Mouse (Mus musculus): ENCODE measurements around the gene Gpr162. TPM values are rescaled to one million over a fixed set of nuclear protein-coding genes. Genes with fewer than 3 reads are reported as not detected.

The Gpr162 gene
- total RNA-seq (2021) (under 1 TPM; 0.41 to 0.44 TPM), polyA plus RNA-seq (2012; rRNA removed) (1.0 and 1.4 TPM in 2 replicates)
- long read RNA-seq, partial matches to known transcripts = 0 of 1 reads
- long read RNA-seq, other reads (novel, unspliced or antisense) = 1 of 1 reads

DNA sequence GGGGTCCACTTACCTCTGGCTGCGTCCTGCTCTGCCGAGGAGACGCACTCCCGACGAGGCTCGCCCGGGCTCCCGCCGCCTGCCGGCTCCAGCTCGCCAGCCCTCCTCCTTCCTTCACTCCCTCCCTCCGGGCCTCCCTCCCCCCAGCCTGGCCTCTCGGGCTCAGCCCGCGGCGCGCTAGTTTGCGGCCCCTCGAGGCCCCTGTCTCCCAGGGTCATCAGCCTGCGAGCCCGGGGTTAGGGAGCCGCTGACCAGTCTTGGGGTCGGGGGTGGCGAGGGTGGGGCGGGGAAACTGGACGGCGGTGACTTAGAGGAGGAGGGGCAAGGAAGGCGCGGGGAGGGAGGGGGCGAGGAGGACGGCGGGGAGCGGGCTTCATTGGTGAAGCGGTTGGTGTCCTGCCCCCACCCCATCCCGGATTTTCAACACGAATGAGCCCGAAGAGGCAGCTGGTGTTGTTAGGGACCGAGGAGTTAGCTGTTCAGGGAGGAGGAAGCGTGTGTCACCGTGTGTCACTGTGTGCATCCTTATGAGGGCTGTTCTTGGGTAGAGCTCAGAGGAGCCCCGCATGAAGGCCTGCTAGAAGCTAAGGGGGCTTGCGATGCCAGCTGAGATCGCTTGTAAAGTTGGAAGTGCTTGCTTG, at the start of gene Gpr162:
Gene Gpr162 (minus strand): TSS at position 326 of the 641 bp plus-strand sequence.
- H3K9ac ChIP-seq (ENCODE audit: low read depth, low read length) = peak within 1 kb of the TSS; percentile 50
- TF ChIP-seq POLR2A (IDR thresholded peaks at IDR 0.05; ENCODE audit: insufficient read depth, low read depth, low read length) (no peak), CTCF (IDR thresholded peaks at IDR 0.05) (peak; percentile 42)
- no peaks in the 10 kb centered on the region for H3K36me3 ChIP-seq (ENCODE audit: control insufficient read depth, insufficient read depth, low read length)
- H3K27me3 ChIP-seq (ENCODE audit: control insufficient read depth, insufficient read depth, low read length) = no peaks in the 10 kb centered on the region
- peak; percentile 59 to 71 for DNase-seq
- 2% methylated on average over 43 of the region's 43 CpGs for WGBS
- H3K27ac ChIP-seq = no peak within 1 kb of the TSS
- peaks cover 1% of the 10 kb centered on the region; the same call in 1 of the 2 replicates for H3K4me1 ChIP-seq (ENCODE audit: control insufficient read depth, insufficient read depth, low read length)
- intact Hi-C loops (cut with DNase I) = loop anchor here (5.0 kb wide), 1 partner anchor 219 kb away; no protein-coding TSS in a partner anchor
- peak within 1 kb of the TSS; percentile 42 for H3K4me3 ChIP-seq
- no peaks in the 10 kb centered on the region for H3K79me2 ChIP-seq (replicated peaks; ENCODE audit: control insufficient read depth, insufficient read depth, low read length)

- no peaks in the 10 kb centered on the region for H3K27me3 ChIP-seq (ENCODE audit: control insufficient read depth, insufficient read depth, low read length)
- H3K4me3 ChIP-seq = no peak overlapping the region
- WGBS = 44% methylated on average over 6 of the region's 6 CpGs
- TF ChIP-seq CTCF (IDR thresholded peaks at IDR 0.05) = no peak
- no peak for TF ChIP-seq POLR2A (IDR thresholded peaks at IDR 0.05; ENCODE audit: insufficient read depth, low read depth, low read length)
- no peak for TF ChIP-seq EP300 (IDR thresholded peaks at IDR 0.05; ENCODE audit: insufficient read depth, low read depth, low read length)
- peaks cover 9% of the 10 kb centered on the region for H3K4me1 ChIP-seq (ENCODE audit: control insufficient read depth, insufficient read depth, low read length)
- H3K79me2 ChIP-seq (replicated peaks; ENCODE audit: control insufficient read depth, insufficient read depth, low read length) = 0 out of 2 replicates have a peak, but pooled peaks cover 2% of the 10 kb centered on the region
- intact Hi-C loops (cut with DNase I) = no loop called here
- no peak for DNase-seq
- H3K27ac ChIP-seq = no peak overlapping the region
- no peaks in the 10 kb centered on the region for H3K36me3 ChIP-seq (ENCODE audit: control insufficient read depth, insufficient read depth, low read length)
- no peak overlapping the region for H3K9ac ChIP-seq (ENCODE audit: low read depth, low read length)
Measured at GRCm38 (mm10) chr6:124913214-124913613, 49.4 kb upstream of the Gpr162 start.

GRCm38 (mm10) chr6:124911533-124912218, 47.9 kb upstream of the Gpr162 start, which contains the start of gene Lag3:
Gene Lag3 (minus strand): TSS chr6:124911705.
- Histone ChIP-seq H3K4me3 (no peak within 1 kb of the TSS), H3K27me3 (ENCODE audit: control insufficient read depth, insufficient read depth, low read length) (no peaks in the 10 kb centered on the region), H3K4me1 (ENCODE audit: control insufficient read depth, insufficient read depth, low read length) (peaks cover 9% of the 10 kb centered on the region), H3K9ac (ENCODE audit: low read depth, low read length) (no peak within 1 kb of the TSS), H3K36me3 (ENCODE audit: control insufficient read depth, insufficient read depth, low read length) (no peaks in the 10 kb centered on the region), H3K79me2 (replicated peaks; ENCODE audit: control insufficient read depth, insufficient read depth, low read length) (no peaks in the 10 kb centered on the region), H3K27ac (no peak within 1 kb of the TSS)
- no peak for TF ChIP-seq POLR2A (IDR thresholded peaks at IDR 0.05; ENCODE audit: insufficient read depth, low read depth, low read length)
- TF ChIP-seq CTCF (IDR thresholded peaks at IDR 0.05) = no peak
- no peak for TF ChIP-seq EP300 (IDR thresholded peaks at IDR 0.05; ENCODE audit: insufficient read depth, low read depth, low read length)
- DNase-seq = no peak
- intact Hi-C loops (cut with DNase I) = no loop called here
- WGBS = 31% methylated on average over 13 of the region's 13 CpGs

- WGBS = 42% methylated on average over 32 of the region's 32 CpGs
- DNase-seq = no peak
- Histone ChIP-seq H3K4me3 (no peak overlapping the region), H3K27me3 (ENCODE audit: control insufficient read depth, insufficient read depth, low read length) (no peaks in the 10 kb centered on the region), H3K36me3 (ENCODE audit: control insufficient read depth, insufficient read depth, low read length) (no peaks in the 10 kb centered on the region), H3K4me1 (ENCODE audit: control insufficient read depth, insufficient read depth, low read length) (no peaks in the 10 kb centered on the region; the same call in 1 of the 2 replicates), H3K79me2 (replicated peaks; ENCODE audit: control insufficient read depth, insufficient read depth, low read length) (no peaks in the 10 kb centered on the region), H3K9ac (ENCODE audit: low read depth, low read length) (peak overlapping the region; percentile 24), H3K27ac (no peak overlapping the region)
- intact Hi-C loops (cut with DNase I) = no loop called here
- no peak for TF ChIP-seq EP300 (IDR thresholded peaks at IDR 0.05; ENCODE audit: insufficient read depth, low read depth, low read length)
- TF ChIP-seq POLR2A (IDR thresholded peaks at IDR 0.05; ENCODE audit: insufficient read depth, low read depth, low read length) = no peak
- TF ChIP-seq CTCF (IDR thresholded peaks at IDR 0.05) = no peak
Measured at GRCm38 (mm10) chr6:124910032-124910431, 46.2 kb upstream of the Gpr162 start.

GRCm38 (mm10) chr6:124907767-124908166, 44.0 kb upstream of the Gpr162 start:
- Histone ChIP-seq H3K79me2 (replicated peaks; ENCODE audit: control insufficient read depth, insufficient read depth, low read length) (no peaks in the 10 kb centered on the region), H3K4me3 (no peak overlapping the region), H3K36me3 (ENCODE audit: control insufficient read depth, insufficient read depth, low read length) (no peaks in the 10 kb centered on the region), H3K27ac (no peak overlapping the region), H3K4me1 (ENCODE audit: control insufficient read depth, insufficient read depth, low read length) (peaks cover 3% of the 10 kb centered on the region; the same call in 1 of the 2 replicates), H3K27me3 (ENCODE audit: control insufficient read depth, insufficient read depth, low read length) (no peaks in the 10 kb centered on the region), H3K9ac (ENCODE audit: low read depth, low read length) (no peak overlapping the region)
- TF ChIP-seq POLR2A (IDR thresholded peaks at IDR 0.05; ENCODE audit: insufficient read depth, low read depth, low read length) (no peak), EP300 (IDR thresholded peaks at IDR 0.05; ENCODE audit: insufficient read depth, low read depth, low read length) (no peak), CTCF (IDR thresholded peaks at IDR 0.05) (no peak)
- 42% methylated on average over 1 of the region's 1 CpGs for WGBS
- DNase-seq = no peak
- intact Hi-C loops (cut with DNase I) = no loop called here

Data from heart, adult 2 months (tissue).